Mouse (Mus musculus): ENCODE measurements at regions not wholly inside any gene's neighbourhood (a gene's known extent, or its start where the extent isn't known, plus 50 kb on each side); places are given as distances from the start of the nearest gene placed in this dataset.

DNA sequence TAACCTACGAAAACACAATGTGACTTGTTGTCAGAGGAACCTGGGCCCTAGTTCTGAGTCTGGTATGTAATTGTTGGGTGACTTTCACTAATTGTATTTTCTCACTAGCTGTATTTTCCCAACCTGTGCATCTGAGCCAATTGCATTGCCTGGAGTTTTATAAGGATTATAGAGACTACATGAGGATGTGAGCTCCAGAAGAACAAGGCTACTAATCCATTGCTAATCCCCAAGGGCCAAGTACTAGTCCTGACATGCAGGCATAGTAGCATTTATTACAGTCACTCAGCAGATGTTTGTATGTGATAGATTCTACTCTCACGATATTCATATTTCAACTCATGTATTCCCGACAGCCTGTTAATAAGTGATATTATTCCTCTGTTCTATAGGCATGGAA lies 2481.1 kb upstream of the Gm7489 start:
- DNase-seq, result no peak
- 89% methylated on average over 3 of the region's 3 CpGs for WGBS
- no peak overlapping the region for H3K4me3 ChIP-seq (replicated peaks; ENCODE audit: extremely low read depth, low read depth, low read length)

DNA sequence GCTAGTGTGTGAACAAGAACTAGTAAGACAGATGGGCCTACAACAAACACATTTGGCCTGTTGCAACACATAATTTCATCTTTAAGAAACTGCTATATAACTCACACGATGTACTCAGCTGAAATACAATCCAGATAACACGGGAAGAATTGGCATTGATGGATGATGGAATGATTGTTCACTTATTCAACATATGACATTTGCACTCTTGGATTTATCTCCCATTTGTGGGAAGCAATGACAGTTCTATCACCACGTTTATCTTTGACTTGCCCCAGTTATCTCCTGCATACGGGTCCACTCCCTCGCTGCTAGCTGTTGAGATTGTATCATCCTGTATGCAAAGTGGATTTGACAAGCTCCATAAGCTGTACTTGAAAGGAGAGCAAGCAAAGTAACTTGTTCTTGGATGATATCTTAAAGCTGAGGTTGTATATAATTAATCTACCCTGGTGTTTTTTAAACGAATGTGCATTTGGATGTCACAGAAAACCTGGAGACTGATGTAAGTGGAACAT lies 2474.9 kb upstream of the Gm7489 start:
- WGBS, result 33% methylated on average over 6 of the region's 6 CpGs
- no peak for DNase-seq
- TF ChIP-seq POLR2A (IDR thresholded peaks at IDR 0.05; ENCODE audit: borderline replicate concordance, extremely low read depth, low read depth, low read length), result no peak
- Histone ChIP-seq H3K4me1 (ENCODE audit: control insufficient read depth, insufficient read depth, low read length) (no peaks in the 10 kb centered on the region), H3K4me3 (replicated peaks; ENCODE audit: extremely low read depth, low read depth, low read length) (no peak overlapping the region)

More for the DNA sequence above, 2481.1 kb upstream of the Gm7489 start:
- TF ChIP-seq CTCF (IDR thresholded peaks at IDR 0.05; ENCODE audit: insufficient read depth, low read length) (no peak), POLR2A (IDR thresholded peaks at IDR 0.05; ENCODE audit: borderline replicate concordance, extremely low read depth, low read depth, low read length) (no peak)
- H3K4me1 ChIP-seq (ENCODE audit: control insufficient read depth, insufficient read depth, low read length), result no peaks in the 10 kb centered on the region

DNA sequence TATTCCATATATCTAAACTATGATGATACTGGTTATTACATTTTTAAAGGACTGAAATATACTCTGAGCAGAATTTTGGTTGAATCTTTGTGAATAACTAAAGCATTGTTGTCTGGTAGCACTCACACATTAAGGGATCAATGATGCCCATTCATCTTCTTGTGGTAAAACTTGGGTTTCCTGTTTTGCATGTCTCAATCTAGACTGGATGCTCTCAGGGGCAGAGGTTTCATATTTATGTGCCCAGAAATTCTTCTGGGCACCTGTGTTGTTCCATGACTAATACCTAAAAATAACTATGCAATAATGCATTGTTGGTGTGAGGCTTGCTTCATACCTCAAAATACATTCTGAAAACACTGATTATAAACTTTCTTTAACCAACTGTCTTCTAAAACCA lies 2472.7 kb upstream of the Gm7489 start:
- no peak for TF ChIP-seq POLR2A (IDR thresholded peaks at IDR 0.05; ENCODE audit: borderline replicate concordance, extremely low read depth, low read depth, low read length)
- TF ChIP-seq CTCF (IDR thresholded peaks at IDR 0.05; ENCODE audit: insufficient read depth, low read length), result no peak
- H3K4me3 ChIP-seq (replicated peaks; ENCODE audit: extremely low read depth, low read depth, low read length), result no peak overlapping the region

DNA sequence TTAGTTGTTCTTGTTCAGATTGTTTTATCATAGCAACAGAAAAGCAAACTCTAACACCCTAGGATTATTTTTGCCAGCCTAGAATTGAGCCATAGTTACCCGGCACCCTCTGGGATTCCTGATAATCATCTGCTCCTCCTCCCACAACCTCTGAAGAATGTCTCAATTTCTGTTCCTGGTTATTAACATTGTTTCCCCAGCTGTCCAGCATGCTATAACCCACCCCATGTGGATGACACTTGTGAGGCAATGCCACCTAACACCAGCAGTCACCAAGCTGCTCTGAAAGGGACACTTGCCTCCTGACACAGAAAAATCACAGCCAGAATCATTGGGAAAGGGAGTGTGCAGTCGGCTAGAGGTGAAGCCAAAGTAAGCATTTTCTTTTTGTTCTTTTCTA lies 2442.1 kb upstream of the Gm7489 start:
- no peak for TF ChIP-seq CTCF (IDR thresholded peaks at IDR 0.05; ENCODE audit: insufficient read depth, low read length)
- TF ChIP-seq POLR2A (IDR thresholded peaks at IDR 0.05; ENCODE audit: borderline replicate concordance, extremely low read depth, low read depth, low read length), result no peak
- Histone ChIP-seq H3K4me3 (replicated peaks; ENCODE audit: extremely low read depth, low read depth, low read length) (no peak overlapping the region), H3K4me1 (ENCODE audit: control insufficient read depth, insufficient read depth, low read length) (no peaks in the 10 kb centered on the region)
- DNase-seq, result no peak
- 73% methylated on average over 2 of the region's 2 CpGs for WGBS

More for the DNA sequence above, 2472.7 kb upstream of the Gm7489 start:
- no peaks in the 10 kb centered on the region for H3K4me1 ChIP-seq (ENCODE audit: control insufficient read depth, insufficient read depth, low read length)
- no peak for DNase-seq

DNA sequence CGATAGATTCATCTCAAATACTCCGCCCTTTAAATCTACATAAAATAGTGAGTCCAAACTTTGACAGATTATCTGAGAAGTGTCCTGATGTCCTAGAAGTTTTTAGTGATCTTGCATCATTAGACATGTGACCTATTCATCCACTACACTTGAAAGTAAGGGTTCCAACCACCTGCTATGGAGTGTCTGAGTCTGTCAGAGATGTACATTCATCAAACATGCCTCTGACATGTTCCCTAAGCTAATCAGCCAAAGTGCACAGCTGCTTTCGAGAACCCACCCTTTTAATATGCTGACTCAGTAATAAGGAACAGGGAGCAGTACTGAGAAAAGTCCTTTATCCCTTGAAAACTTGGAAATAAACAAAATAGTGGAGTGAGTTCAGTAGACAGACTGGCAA lies 2414.8 kb upstream of the Gm7489 start:
- TF ChIP-seq POLR2A (IDR thresholded peaks at IDR 0.05; ENCODE audit: borderline replicate concordance, extremely low read depth, low read depth, low read length), result no peak
- no peak for TF ChIP-seq CTCF (IDR thresholded peaks at IDR 0.05; ENCODE audit: insufficient read depth, low read length)
- no peaks in the 10 kb centered on the region for H3K4me1 ChIP-seq (ENCODE audit: control insufficient read depth, insufficient read depth, low read length)
- no peak for DNase-seq
- H3K4me3 ChIP-seq (replicated peaks; ENCODE audit: extremely low read depth, low read depth, low read length), result no peak overlapping the region
- 69% methylated on average over 3 of the region's 3 CpGs for WGBS

DNA sequence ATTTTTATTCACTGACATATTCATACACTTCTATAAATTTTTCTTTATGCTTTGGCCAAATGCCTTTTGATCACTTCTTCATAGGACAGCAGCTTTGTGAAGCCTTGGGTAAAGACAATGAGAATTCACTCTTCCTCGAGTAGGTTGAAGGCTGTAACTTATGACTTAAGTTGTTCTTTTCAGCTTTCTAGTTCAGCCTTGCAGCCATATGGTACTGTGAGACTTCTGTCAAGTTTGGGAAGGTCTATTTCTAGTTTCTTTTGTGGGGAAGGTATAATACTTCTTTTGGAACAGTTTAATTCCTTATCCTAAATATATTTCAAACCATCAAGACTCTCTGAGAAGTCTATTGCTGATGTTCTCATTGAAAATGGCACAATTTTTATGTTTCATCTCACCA lies 2413.6 kb upstream of the Gm7489 start:
- H3K4me1 ChIP-seq (ENCODE audit: control insufficient read depth, insufficient read depth, low read length), result no peaks in the 10 kb centered on the region
- WGBS, result 71% methylated on average over 1 of the region's 1 CpGs
- no peak for TF ChIP-seq POLR2A (IDR thresholded peaks at IDR 0.05; ENCODE audit: borderline replicate concordance, extremely low read depth, low read depth, low read length)
- TF ChIP-seq CTCF (IDR thresholded peaks at IDR 0.05; ENCODE audit: insufficient read depth, low read length), result no peak
- H3K4me3 ChIP-seq (replicated peaks; ENCODE audit: extremely low read depth, low read depth, low read length), result no peak overlapping the region
- no peak for DNase-seq

DNA sequence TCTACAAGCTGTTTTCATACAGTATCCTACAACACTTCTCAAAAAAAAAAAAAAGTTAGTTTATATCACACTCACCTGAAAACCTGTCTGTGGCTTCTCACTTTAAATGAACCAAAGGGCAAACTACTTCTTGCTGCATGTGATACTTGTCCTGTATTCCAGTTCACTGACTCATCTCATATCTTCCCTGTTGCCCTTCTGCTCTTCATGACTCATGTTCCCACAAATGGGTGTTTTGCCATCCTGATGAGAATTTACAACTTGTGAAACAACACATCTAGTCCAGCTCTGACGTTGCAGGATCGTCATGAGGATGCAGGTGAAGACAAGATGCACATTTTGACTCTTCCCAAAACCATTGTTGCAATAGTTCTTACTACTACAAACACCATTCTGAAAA lies 2412.7 kb upstream of the Gm7489 start:
- no peak for DNase-seq
- TF ChIP-seq CTCF (IDR thresholded peaks at IDR 0.05; ENCODE audit: insufficient read depth, low read length) (no peak), POLR2A (IDR thresholded peaks at IDR 0.05; ENCODE audit: borderline replicate concordance, extremely low read depth, low read depth, low read length) (no peak)
- 83% methylated on average over 2 of the region's 2 CpGs for WGBS
- Histone ChIP-seq H3K4me1 (ENCODE audit: control insufficient read depth, insufficient read depth, low read length) (no peaks in the 10 kb centered on the region), H3K4me3 (replicated peaks; ENCODE audit: extremely low read depth, low read depth, low read length) (no peak overlapping the region)

DNA sequence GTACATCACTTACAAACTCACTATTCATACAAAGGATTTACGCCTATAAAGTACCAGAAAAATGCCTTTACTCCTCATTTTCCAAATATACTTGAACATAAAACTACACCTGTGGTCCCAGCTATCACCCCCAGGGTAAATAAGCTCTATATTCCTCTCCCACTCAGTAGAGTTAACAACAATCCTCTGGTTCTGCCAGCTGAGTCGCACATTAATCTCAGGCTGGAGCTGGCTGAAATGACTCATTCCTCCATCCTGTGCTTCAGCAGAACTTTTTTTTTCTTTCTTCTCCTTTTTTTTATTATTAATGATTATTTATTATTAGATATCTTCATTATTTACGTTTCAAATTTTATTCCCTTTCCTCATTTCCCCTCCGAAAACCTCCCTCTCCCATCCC lies 2402.8 kb upstream of the Gm7489 start:
- 69% methylated on average over 4 of the region's 4 CpGs for whole genome bisulfite sequencing
- TF ChIP-seq CTCF (IDR thresholded peaks at IDR 0.05; ENCODE audit: insufficient read depth, low read length) (no peak), POLR2A (IDR thresholded peaks at IDR 0.05; ENCODE audit: borderline replicate concordance, extremely low read depth, low read depth, low read length) (no peak)
- Histone ChIP-seq H3K4me1 (ENCODE audit: control insufficient read depth, insufficient read depth, low read length) (no peaks in the 10 kb centered on the region), H3K4me3 (replicated peaks; ENCODE audit: extremely low read depth, low read depth, low read length) (no peak overlapping the region)
- no peak for DNase-seq

DNA sequence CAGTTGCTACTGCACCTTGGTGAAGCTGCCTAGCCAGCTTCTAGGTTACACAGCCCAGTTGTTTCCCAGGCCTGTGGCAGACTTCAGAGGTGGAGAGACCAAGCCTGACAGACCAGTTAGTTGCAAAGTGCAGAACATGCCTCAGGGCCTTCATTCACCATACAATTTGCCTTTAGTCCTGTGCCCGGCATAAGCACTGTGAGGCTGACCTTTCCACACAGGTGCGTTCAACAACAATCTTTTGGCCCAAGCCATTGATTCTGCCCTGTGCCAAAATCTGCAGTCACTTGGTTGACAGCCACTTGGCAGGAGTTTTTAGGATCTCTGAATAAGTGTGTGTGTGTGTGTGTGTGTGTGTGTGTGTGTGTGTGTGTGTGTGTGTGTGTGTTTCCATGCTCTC lies 2400.5 kb upstream of the Gm7489 start:
- 74% methylated on average over 2 of the region's 2 CpGs for WGBS
- no peak for DNase-seq
- Histone ChIP-seq H3K4me3 (replicated peaks; ENCODE audit: extremely low read depth, low read depth, low read length) (no peak overlapping the region), H3K4me1 (ENCODE audit: control insufficient read depth, insufficient read depth, low read length) (no peaks in the 10 kb centered on the region)
- TF ChIP-seq POLR2A (IDR thresholded peaks at IDR 0.05; ENCODE audit: borderline replicate concordance, extremely low read depth, low read depth, low read length) (no peak), CTCF (IDR thresholded peaks at IDR 0.05; ENCODE audit: insufficient read depth, low read length) (no peak)

DNA sequence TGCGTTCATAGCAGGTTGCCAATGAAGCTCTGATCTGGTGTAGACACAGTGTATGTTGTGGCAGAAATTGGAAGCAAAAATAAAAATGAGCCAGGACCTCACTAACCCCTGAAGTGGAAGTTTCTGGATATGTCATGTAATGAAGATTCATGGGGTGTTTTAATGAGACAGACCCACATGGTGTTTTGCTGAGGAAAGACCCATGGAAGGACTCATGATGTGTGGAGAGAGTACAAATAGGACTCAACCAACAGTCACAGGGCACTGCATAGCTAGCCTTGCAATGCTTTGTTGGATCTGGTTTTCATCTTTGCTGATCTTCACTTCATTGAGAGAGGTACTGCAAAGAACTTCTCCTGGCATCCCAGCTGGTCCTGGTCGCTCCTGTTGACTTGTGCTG lies 2399.2 kb upstream of the Gm7489 start:
- Histone ChIP-seq H3K4me1 (ENCODE audit: control insufficient read depth, insufficient read depth, low read length) (no peaks in the 10 kb centered on the region), H3K4me3 (replicated peaks; ENCODE audit: extremely low read depth, low read depth, low read length) (no peak overlapping the region)
- TF ChIP-seq POLR2A (IDR thresholded peaks at IDR 0.05; ENCODE audit: borderline replicate concordance, extremely low read depth, low read depth, low read length) (no peak), CTCF (IDR thresholded peaks at IDR 0.05; ENCODE audit: insufficient read depth, low read length) (no peak)
- DNase-seq, result no peak
- 75% methylated on average over 2 of the region's 2 CpGs for WGBS

Measured in lung, adult 2 months (tissue).